Mouse (Mus musculus): ENCODE measurements at regions not wholly inside any gene's neighbourhood (a gene's known extent, or its start where the extent isn't known, plus 50 kb on each side); places are given as distances from the start of the nearest gene placed in this dataset.

DNA sequence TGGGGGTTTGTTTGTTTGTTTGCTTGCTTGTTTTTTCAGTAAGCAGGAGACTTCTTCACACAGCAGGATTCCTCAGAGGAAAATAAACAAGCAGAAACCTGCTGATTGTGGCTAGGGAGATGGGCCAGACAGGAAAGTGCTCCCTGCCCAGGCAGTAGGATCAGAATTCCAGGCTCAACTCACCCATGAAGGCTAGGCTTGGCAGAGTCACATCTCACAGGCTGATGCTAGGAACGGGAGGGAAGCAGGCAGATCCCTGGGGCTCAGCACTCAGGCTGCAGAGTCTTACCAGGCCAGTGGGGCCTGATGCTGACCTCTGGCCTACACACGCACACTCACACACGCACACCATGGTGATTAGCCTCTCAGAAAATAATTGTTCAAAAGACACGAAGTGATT, 498.5 kb downstream of the Plekhb2 start:
- Histone ChIP-seq H3K9me3 (ENCODE audit: control insufficient read depth, insufficient read depth, low read depth, low read length) (no peaks in the 10 kb centered on the region), H3K4me3 (ENCODE audit: insufficient read depth in 1 of 2, low read depth in 1 of 2, low read length in 2 of 2, poor library complexity in 1 of 2, severe bottlenecking in 1 of 2) (no peak overlapping the region), H3K4me1 (ENCODE audit: control insufficient read depth in 2 of 2, insufficient read depth in 2 of 2, low read length in 2 of 2, poor library complexity in 1 of 2) (no peaks in the 10 kb centered on the region), H3K9ac (ENCODE audit: insufficient read depth, low read depth, low read length, poor library complexity, severe bottlenecking) (no peak overlapping the region), H3K36me3 (ENCODE audit: control insufficient read depth, insufficient read depth, low read length, poor library complexity, severe bottlenecking) (no peaks in the 10 kb centered on the region), H3K27ac (ENCODE audit: insufficient read depth, low read depth, low read length, poor library complexity, severe bottlenecking) (no peak overlapping the region)
- no peak for DNase-seq (ENCODE audit: low read depth, low spot score)
- in situ Hi-C loops (cut with MboI; ENCODE audit: low sequenced_read_pairs in 2 of 2, unreplicated experiment in 2 of 2): no loop called here
- TF ChIP-seq ZNF384 (IDR thresholded peaks at IDR 0.05; ENCODE audit: low read depth, low read length) (no peak), CHD2 (IDR thresholded peaks at IDR 0.05; ENCODE audit: low read depth, low read length) (no peak), MAFK (IDR thresholded peaks at IDR 0.05; ENCODE audit: insufficient read depth, low read depth, low read length) (no peak), HCFC1 (IDR thresholded peaks at IDR 0.05; ENCODE audit: borderline replicate concordance, insufficient read depth, low read length) (no peak), ZC3H11A (IDR thresholded peaks at IDR 0.05; ENCODE audit: borderline replicate concordance, low read depth, low read length) (no peak)

DNA sequence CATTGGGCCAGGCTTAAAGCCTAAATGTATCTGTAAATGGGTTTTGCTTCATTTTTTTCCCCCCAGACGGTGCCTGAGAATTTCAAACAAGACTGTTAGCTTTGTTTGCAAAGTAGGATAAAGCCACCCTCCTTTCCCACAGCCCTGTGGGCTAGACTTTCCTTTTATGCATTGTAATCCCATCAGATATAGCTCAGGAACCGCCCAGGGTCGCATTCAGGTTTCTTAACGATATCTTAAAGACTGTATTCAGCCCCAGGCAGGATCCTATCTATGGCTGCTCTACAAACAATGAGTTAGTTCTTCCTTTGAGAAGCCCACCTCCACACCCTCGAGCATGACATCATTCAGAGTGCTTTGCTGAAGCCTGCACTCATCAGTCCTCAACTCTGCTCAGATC, 509.2 kb downstream of the Plekhb2 start:
- H3K4me1 ChIP-seq (ENCODE audit: control insufficient read depth in 2 of 2, insufficient read depth in 2 of 2, low read length in 2 of 2, poor library complexity in 1 of 2): no peaks in the 10 kb centered on the region
- TF ChIP-seq ZNF384 (IDR thresholded peaks at IDR 0.05; ENCODE audit: low read depth, low read length): no peak
- no peak for TF ChIP-seq HCFC1 (IDR thresholded peaks at IDR 0.05; ENCODE audit: borderline replicate concordance, insufficient read depth, low read length)
- no peak for TF ChIP-seq ZC3H11A (IDR thresholded peaks at IDR 0.05; ENCODE audit: borderline replicate concordance, low read depth, low read length)
- TF ChIP-seq MAFK (IDR thresholded peaks at IDR 0.05; ENCODE audit: insufficient read depth, low read depth, low read length): no peak
- no peak for TF ChIP-seq CHD2 (IDR thresholded peaks at IDR 0.05; ENCODE audit: low read depth, low read length)
- no peak overlapping the region for H3K27ac ChIP-seq (ENCODE audit: insufficient read depth, low read depth, low read length, poor library complexity, severe bottlenecking)
- H3K36me3 ChIP-seq (ENCODE audit: control insufficient read depth, insufficient read depth, low read length, poor library complexity, severe bottlenecking): no peaks in the 10 kb centered on the region
- no peaks in the 10 kb centered on the region for H3K9me3 ChIP-seq (ENCODE audit: control insufficient read depth, insufficient read depth, low read depth, low read length)
- no peak overlapping the region for H3K4me3 ChIP-seq (ENCODE audit: insufficient read depth in 1 of 2, low read depth in 1 of 2, low read length in 2 of 2, poor library complexity in 1 of 2, severe bottlenecking in 1 of 2)
- DNase-seq (ENCODE audit: low read depth, low spot score): peak; percentile 19
- no peak overlapping the region for H3K9ac ChIP-seq (ENCODE audit: insufficient read depth, low read depth, low read length, poor library complexity, severe bottlenecking)
- in situ Hi-C loops (cut with MboI; ENCODE audit: low sequenced_read_pairs in 2 of 2, unreplicated experiment in 2 of 2): no loop called here

DNA sequence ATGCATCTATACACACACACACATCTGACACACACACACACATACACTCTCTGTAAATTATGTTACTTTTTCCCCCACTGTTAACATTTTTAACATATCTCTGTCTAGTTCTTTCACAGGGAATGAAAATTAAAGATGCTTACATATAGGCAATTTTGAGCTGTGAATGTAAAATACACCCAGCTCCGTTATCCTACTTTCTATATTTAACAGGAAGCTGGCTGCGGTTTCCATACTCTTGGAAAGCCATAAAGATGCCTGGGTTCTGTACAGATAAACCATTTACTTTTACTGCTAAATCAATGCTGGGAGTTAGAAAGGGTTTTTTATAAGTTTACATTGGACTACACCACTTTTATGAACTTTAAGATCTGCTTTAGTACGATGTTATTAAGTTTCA, 511.7 kb downstream of the Plekhb2 start:
- Histone ChIP-seq H3K9ac (ENCODE audit: insufficient read depth, low read depth, low read length, poor library complexity, severe bottlenecking) (no peak overlapping the region), H3K27ac (ENCODE audit: insufficient read depth, low read depth, low read length, poor library complexity, severe bottlenecking) (no peak overlapping the region), H3K4me1 (ENCODE audit: control insufficient read depth in 2 of 2, insufficient read depth in 2 of 2, low read length in 2 of 2, poor library complexity in 1 of 2) (no peaks in the 10 kb centered on the region), H3K9me3 (ENCODE audit: control insufficient read depth, insufficient read depth, low read depth, low read length) (no peaks in the 10 kb centered on the region), H3K36me3 (ENCODE audit: control insufficient read depth, insufficient read depth, low read length, poor library complexity, severe bottlenecking) (no peaks in the 10 kb centered on the region), H3K4me3 (ENCODE audit: insufficient read depth in 1 of 2, low read depth in 1 of 2, low read length in 2 of 2, poor library complexity in 1 of 2, severe bottlenecking in 1 of 2) (no peak overlapping the region)
- TF ChIP-seq ZNF384 (IDR thresholded peaks at IDR 0.05; ENCODE audit: low read depth, low read length): no peak
- TF ChIP-seq CHD2 (IDR thresholded peaks at IDR 0.05; ENCODE audit: low read depth, low read length): no peak
- no peak for TF ChIP-seq MAFK (IDR thresholded peaks at IDR 0.05; ENCODE audit: insufficient read depth, low read depth, low read length)
- TF ChIP-seq HCFC1 (IDR thresholded peaks at IDR 0.05; ENCODE audit: borderline replicate concordance, insufficient read depth, low read length): no peak
- no peak for TF ChIP-seq ZC3H11A (IDR thresholded peaks at IDR 0.05; ENCODE audit: borderline replicate concordance, low read depth, low read length)
- in situ Hi-C loops (cut with MboI; ENCODE audit: low sequenced_read_pairs in 2 of 2, unreplicated experiment in 2 of 2): no loop called here
- no peak for DNase-seq (ENCODE audit: low read depth, low spot score)

DNA sequence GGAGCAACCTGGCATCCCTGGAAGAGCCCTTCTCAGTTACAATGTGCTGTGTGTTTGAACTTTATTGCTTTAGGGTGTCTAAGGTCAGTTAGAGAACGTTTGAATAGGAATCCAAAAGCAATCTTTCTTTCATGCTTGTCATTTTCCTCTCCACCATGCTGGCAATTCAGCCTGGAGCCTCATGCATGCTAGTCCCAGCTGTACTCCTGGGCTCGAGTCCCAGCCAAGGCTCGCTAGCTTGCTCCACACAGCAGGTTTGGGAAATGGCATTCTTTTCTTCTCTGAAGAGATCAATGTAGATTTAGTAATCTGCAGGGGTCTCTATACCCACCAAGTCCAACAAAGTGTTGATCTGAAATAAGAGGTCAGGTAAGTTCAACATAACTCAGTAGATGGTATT, 513.1 kb downstream of the Plekhb2 start:
- H3K4me1 ChIP-seq (ENCODE audit: control insufficient read depth in 2 of 2, insufficient read depth in 2 of 2, low read length in 2 of 2, poor library complexity in 1 of 2): no peaks in the 10 kb centered on the region
- no peak overlapping the region for H3K4me3 ChIP-seq (ENCODE audit: insufficient read depth in 1 of 2, low read depth in 1 of 2, low read length in 2 of 2, poor library complexity in 1 of 2, severe bottlenecking in 1 of 2)
- in situ Hi-C loops (cut with MboI; ENCODE audit: low sequenced_read_pairs in 2 of 2, unreplicated experiment in 2 of 2): no loop called here
- no peak overlapping the region for H3K9ac ChIP-seq (ENCODE audit: insufficient read depth, low read depth, low read length, poor library complexity, severe bottlenecking)
- no peaks in the 10 kb centered on the region for H3K36me3 ChIP-seq (ENCODE audit: control insufficient read depth, insufficient read depth, low read length, poor library complexity, severe bottlenecking)
- no peak overlapping the region for H3K27ac ChIP-seq (ENCODE audit: insufficient read depth, low read depth, low read length, poor library complexity, severe bottlenecking)
- TF ChIP-seq HCFC1 (IDR thresholded peaks at IDR 0.05; ENCODE audit: borderline replicate concordance, insufficient read depth, low read length) (no peak), CHD2 (IDR thresholded peaks at IDR 0.05; ENCODE audit: low read depth, low read length) (no peak), MAFK (IDR thresholded peaks at IDR 0.05; ENCODE audit: insufficient read depth, low read depth, low read length) (no peak), ZNF384 (IDR thresholded peaks at IDR 0.05; ENCODE audit: low read depth, low read length) (no peak), ZC3H11A (IDR thresholded peaks at IDR 0.05; ENCODE audit: borderline replicate concordance, low read depth, low read length) (no peak)
- H3K9me3 ChIP-seq (ENCODE audit: control insufficient read depth, insufficient read depth, low read depth, low read length): no peaks in the 10 kb centered on the region
- no peak for DNase-seq (ENCODE audit: low read depth, low spot score)

DNA sequence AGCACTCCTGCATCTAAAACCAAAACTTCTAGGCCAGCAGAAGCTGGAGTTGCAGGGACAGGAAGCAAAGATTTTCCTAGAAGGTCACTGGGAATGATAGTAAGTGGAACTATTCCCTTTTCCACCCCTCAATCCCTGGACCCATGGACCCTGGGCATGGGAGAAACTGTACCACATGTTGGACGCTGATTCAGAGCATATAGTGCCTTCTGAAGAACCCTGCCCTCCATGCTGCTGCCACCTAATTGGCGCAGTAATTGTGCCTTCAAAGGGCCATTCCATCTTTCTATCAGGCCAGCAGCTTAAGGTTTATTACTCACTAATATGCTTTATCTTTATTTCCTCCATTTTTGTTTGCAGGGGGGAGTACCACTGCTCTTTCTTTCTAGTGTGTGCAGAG, 516.8 kb downstream of the Plekhb2 start:
- no peak overlapping the region for H3K9ac ChIP-seq (ENCODE audit: insufficient read depth, low read depth, low read length, poor library complexity, severe bottlenecking)
- TF ChIP-seq CHD2 (IDR thresholded peaks at IDR 0.05; ENCODE audit: low read depth, low read length) (no peak), ZC3H11A (IDR thresholded peaks at IDR 0.05; ENCODE audit: borderline replicate concordance, low read depth, low read length) (no peak)
- no peak overlapping the region for H3K27ac ChIP-seq (ENCODE audit: insufficient read depth, low read depth, low read length, poor library complexity, severe bottlenecking)
- in situ Hi-C loops (cut with MboI; ENCODE audit: low sequenced_read_pairs in 2 of 2, unreplicated experiment in 2 of 2): no loop called here
- no peak for DNase-seq (ENCODE audit: low read depth, low spot score)
- H3K9me3 ChIP-seq (ENCODE audit: control insufficient read depth, insufficient read depth, low read depth, low read length): no peaks in the 10 kb centered on the region
- no peak overlapping the region for H3K4me3 ChIP-seq (ENCODE audit: insufficient read depth in 1 of 2, low read depth in 1 of 2, low read length in 2 of 2, poor library complexity in 1 of 2, severe bottlenecking in 1 of 2)
- H3K36me3 ChIP-seq (ENCODE audit: control insufficient read depth, insufficient read depth, low read length, poor library complexity, severe bottlenecking): no peaks in the 10 kb centered on the region
- no peaks in the 10 kb centered on the region for H3K4me1 ChIP-seq (ENCODE audit: control insufficient read depth in 2 of 2, insufficient read depth in 2 of 2, low read length in 2 of 2, poor library complexity in 1 of 2)
